Mouse (Mus musculus): ENCODE results near the gene Edar. TPM values are rescaled to one million over a fixed set of nuclear protein-coding genes. Genes with fewer than 3 reads are reported as not detected.
A peak's percentile ranks its signal among the peaks of the same experiment; 100 is the strongest.
"Not testable (repeated sequence)": the region's sequence is repeated elsewhere in the genome, so short reads cannot be mapped to it uniquely, and the experiment has no call there.

Gene Edar
- under 1 TPM; 0.49 to 0.50 TPM for total RNA-seq (2021)

DNA sequence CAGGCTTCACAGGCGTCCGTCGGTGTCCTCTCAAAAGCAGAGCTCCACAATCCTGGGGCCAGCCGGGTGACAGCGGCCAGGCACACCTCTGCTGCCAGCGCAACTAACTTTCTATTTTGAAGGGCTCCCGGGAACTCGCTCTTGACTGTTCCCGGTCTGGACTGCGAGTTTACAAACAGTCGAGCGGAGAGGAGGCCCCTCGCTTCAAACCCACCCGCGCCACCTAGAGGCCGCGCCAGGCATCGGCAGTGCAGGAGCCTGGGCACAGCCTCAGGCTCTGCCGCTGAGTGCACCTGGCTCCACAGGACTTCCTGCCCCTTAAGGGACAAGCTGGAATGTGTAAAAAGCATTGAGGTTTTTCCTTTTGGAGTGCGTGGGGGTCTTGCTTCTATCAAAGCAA lies at the start of gene Edar:
TSS of gene Edar (minus strand) at position 122 of the 400 bp plus-strand sequence.
- DNase-seq (ENCODE audit: low spot score in 2 of 2) = peak; percentile 56 to 72
- intact Hi-C loops (cut with DNase I) = loop anchor here (5.0 to 10.0 kb wide), 2 partner anchors 109 to 113 kb away; no protein-coding TSS in a partner anchor

DNA sequence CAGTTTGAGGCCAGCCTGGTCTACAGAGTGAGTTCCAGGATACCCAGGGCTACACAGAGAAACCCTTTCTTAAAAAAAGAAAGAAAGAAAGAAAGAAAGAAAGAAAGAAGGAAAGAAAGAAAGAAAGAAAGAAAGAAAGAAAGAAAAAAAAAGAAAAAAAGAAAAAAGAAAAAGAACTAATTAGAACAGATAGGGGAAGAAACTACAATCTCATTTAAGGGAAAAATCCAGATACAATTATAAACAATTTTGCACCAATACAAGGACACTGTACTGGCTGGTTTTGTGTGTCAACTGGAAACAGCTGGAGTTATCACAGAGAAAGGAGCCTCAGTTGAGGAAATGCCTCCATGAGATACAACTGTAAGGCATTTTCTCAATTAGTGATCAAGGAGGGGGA lies 42.7 kb upstream of the Edar start, which contains the start of gene Gm17542:
TSS of gene Gm17542 (minus strand) at position 101 of the 400 bp plus-strand sequence.
- DNase-seq (ENCODE audit: low spot score in 2 of 2); intact Hi-C loops (cut with DNase I): not testable (repeated sequence)

DNA sequence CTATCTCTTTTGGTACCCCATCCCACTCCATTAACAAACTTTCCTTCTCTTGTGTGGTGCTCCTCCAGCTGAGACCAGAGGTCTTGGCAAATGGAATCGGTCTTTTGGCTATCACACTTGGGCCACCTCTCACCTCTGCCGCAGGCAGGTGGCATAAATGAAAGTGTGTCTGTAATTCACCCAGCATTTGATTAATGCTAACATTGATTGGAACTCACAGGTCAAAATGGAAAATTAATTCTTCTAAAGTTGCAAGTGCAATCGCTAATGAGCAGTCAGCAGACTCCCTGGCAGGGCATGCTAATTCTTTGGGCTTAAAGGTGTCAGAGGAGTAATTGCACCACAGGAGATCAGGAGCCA lies 39.3 kb upstream of the Edar start:
- DNase-seq (ENCODE audit: low spot score in 2 of 2) = no peak
- intact Hi-C loops (cut with DNase I) = no loop called here

DNA sequence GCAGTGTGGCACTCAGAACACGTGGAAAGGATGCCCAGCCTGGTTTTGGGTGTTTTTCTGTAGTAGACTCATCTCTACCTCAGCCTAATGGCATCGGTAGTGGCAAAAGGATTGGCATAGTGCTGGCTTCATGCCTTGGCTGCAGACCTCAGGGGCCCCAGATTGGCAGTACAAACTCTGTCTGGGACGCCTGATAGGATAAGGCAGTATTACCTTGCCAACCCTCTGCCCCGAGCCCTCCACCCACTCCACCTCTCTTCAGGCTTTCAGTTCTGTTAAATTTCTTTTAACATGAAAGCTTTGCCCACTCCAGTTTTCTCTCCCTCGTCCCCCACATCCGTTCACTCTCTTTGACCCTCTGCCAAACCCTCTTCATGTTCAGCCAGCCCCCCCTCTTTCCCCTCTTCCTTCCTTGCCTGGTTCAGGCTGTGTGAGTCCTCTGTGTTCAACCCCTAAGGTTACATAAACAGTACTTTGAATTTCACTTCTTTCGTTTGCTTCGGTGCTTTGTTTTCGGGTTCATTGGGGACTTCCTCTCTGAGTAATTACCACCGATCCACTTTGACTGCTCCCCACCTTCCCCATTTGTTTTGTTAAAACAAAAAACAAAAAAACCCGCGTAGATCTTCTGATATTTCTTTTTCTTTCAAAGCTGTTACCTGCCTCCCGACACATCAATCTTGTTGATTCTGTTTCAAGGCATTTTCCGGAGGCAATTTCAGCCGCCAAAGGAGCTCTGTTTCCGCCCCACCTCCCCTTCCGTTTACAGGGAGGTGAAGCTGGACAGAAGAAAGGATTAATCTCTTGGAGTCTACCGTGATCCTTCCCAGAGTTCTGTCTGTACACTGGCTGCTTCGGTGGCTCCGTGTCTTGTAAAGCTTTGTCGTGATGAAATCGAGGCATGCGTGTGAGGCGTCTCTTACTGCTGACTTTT lies 38.7 kb upstream of the Edar start:
- no peak for DNase-seq (ENCODE audit: low spot score in 2 of 2)
- intact Hi-C loops (cut with DNase I) = no loop called here

DNA sequence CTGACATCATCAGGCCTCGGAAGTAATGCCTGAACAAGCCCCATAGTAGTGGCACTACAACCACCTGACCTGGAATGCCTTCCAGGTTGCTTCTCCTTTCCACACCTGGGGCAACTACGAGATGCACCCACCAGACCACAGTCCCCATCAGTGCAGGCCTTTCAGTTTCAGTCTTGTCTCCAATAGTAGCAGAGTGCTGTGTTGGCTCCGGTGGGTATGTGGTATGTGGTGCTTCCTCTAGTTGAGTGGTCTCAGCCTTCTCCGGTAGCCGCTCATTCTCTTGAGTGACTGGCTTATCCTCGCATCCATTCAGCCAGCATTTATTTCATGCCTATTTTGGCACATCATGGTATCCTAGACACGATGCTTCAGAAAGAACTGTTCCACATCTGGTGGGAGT lies 37.8 kb upstream of the Edar start:
- intact Hi-C loops (cut with DNase I) = no loop called here
- no peak for DNase-seq (ENCODE audit: low spot score in 2 of 2)

DNA sequence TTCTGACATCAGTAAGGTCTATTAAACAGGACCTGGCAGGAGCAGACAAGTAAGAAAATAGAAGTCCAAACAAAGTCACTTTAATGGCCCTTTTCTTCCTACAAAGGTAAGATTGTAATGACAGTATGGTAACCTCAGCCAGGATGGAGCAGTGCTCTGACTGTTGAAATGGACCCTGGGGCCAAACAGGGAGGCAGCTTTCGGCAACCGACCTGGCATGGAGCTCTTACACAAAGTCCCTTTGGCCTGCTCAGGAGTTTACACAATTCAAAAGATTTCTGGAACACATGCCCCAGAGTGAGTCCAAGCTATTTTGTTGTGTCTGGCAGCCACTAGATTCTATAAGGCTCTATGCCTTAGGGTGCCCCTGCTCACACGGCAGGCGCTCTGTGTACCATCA lies 33.6 kb upstream of the Edar start:
- intact Hi-C loops (cut with DNase I) = no loop called here
- DNase-seq (ENCODE audit: low spot score in 2 of 2) = no peak

DNA sequence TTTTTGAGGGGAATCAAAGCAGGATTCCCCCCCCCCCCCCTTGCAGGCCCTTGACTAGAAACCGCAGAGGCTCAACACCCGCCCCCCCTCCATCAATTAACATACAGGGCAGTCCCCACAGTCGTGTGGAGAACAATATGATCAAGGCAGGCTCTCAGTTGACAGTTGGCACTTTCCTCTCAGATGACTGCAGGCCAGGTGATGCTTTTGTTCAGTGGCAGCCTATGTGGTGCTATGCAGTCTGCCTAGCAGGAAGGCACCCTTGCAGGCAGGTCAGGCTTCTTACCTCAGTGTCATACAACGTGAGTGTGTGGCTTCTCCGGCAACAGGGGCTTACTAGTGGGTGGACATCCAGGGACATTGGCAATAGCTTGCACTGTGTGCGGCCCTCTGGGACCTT lies 25.1 kb upstream of the Edar start:
- intact Hi-C loops (cut with DNase I) = no loop called here
- DNase-seq (ENCODE audit: low spot score in 2 of 2) = no peak

DNA sequence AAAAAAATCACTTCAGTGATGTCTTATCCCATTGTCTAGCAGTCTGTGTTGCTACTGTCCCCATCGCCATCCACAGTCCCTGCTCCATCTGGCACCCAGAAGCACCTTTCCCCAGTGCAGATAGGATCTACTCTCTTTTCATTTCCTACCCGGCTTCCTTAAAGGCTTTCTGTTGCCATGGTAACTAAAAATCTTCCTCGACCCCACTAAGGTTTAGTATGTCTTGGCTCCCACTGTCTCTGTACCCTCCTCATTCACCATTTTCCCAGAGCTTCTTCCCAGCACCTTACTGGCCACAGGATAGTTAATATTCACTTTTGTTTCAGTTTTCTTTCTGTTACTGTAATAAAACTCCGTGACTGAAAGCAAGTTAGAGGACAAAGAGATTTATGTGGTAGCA lies 24.7 kb upstream of the Edar start:
- intact Hi-C loops (cut with DNase I) = no loop called here

DNA sequence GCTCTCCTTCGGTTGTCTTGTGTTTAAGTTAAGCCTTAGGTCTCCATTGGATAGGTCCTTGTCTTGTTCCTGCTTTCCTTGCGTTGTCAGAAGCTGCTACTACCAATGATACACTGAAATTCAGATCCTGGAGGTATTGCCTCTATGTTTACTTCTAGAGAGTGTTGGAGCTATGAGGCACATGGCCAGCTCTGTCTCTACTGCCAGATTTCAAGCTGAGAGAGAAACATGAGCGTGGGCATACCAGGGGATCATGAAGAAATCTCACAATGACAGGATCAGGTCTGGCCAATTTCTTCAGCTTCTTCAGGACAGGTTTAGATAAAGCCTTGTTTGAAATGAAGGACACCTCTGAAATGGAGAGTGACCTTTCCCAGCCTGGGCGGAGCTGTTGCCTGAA lies 23.5 kb upstream of the Edar start:
- no peak for DNase-seq (ENCODE audit: low spot score in 2 of 2)
- intact Hi-C loops (cut with DNase I) = no loop called here

More for the DNA sequence above, 24.7 kb upstream of the Edar start:
- no peak for DNase-seq (ENCODE audit: low spot score in 2 of 2)

DNA sequence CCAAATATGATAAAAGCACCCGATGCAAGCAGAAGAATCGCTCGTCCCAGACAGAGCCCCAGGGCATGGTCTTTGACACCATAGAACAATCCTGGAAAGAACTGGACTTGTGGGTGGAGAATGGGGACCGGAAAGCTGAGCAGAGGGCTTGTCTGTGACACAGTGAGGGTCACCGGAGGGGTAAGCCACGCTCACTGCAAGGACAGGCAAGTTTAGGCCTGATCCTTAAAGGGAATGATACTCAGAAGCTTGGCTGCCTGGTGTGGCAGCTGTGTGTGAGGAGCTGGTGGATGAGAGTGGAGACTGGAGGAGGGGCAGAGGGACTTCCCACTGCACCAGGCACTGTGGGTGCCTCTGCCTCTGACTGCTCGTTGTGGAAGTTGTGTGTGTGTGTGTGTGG lies 15.6 kb upstream of the Edar start:
- DNase-seq (ENCODE audit: low spot score in 2 of 2) = no peak
- intact Hi-C loops (cut with DNase I) = no loop called here

DNA sequence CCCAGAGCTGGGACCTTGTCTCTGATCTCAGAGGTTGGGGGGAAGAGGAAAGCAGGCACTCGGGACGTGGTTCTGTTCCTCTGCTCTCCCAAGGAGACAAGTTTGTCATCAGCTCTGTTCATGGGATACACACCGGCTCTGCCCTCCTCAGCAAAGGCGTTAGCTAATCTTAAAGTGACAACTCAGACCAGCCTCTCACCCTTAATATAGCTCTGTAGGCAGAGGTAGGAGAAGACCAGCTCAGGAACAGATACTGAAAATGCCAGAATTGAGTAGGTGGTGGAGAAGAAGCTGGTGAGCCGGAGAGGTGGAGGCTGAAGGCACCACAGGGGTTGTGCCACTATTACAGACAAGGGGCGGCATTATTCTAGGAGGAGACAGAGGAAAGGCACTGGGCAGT lies 3.8 kb upstream of the Edar start:
- intact Hi-C loops (cut with DNase I) = loop anchor here (5.0 to 10.0 kb wide), 2 partner anchors 106 to 117 kb away; no protein-coding TSS in a partner anchor
- DNase-seq (ENCODE audit: low spot score in 2 of 2) = peak in 1 of 2 experiments; percentile 11

DNA sequence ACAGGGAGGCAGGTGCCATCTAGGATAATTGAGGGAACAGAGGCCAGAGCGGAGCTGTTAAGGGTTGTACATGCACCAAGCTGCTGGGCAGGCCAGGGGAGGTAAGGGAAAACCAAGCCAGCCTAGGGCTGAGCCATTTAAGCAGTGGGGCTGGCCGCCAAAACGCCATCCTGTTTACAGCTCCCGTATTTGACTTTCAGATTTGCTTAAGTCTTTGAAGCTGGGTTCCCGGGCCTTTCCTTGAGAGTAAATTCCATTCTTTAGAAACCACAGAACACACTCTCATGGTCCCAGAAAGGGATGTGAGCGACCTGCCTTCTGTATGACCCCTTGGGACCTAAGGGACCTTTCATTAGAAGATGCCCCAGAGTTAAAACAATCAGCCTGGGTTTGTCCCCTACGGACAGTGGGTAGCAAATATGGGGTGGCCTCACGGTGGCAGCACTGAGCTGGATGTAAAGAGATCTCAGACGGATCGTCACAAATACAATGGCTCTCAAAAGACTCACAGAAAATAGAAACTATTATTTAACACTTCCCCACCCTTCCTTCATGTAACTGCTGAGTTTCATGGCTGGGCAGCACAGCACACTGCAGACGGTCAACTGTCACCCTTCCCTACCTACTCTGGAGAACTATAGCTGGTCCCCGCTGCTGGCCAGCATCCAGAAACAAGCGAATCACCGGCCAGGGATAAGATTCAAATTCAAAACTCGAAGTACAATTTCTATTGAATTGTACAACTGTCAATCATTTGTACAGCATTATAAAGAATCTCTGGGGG lies 2.0 kb downstream of the Edar start:
- peak; percentile 75 to 77 for DNase-seq (ENCODE audit: low spot score in 2 of 2)
- intact Hi-C loops (cut with DNase I) = loop anchor here (2.0 to 10.0 kb wide), 2 partner anchors 45 to 111 kb away; no protein-coding TSS in a partner anchor

DNA sequence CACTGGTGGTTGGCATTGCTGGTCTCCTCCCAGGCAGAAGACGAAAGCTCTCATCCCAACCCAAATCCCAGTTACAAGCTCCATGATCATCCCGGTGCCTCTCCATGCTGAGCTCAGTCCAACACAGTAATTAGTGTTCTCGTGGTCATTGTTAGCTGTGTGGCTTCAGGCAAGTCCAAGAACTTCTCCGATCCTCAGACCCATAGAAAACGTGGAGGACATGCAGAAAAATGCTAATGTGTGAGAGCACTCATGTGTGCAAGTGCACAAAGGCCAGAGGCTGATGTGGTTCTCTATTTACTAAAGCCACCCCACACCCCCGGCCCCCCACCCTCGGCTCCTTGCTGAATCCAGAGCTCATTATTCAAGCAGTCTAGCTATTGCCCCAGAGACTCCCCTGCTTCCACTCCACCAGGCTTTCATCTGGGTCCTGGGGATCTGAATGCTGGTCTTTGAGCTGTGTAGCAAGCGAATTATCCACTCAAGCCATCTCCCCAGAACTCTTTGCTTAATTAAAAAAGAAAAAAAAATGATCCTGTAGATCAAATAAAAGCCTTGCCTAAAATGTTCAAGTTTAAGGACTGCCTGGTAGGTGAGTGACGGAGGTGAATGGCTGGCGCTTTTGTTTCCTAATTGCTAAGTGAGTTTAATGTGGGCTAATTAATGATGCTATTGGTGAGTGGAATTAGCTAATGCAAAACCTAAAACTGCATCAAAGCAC lies 2.7 kb downstream of the Edar start:
- DNase-seq (ENCODE audit: low spot score in 2 of 2) = no peak
- intact Hi-C loops (cut with DNase I) = loop anchor here (2.0 to 10.0 kb wide), 2 partner anchors 44 to 112 kb away; no protein-coding TSS in a partner anchor

DNA sequence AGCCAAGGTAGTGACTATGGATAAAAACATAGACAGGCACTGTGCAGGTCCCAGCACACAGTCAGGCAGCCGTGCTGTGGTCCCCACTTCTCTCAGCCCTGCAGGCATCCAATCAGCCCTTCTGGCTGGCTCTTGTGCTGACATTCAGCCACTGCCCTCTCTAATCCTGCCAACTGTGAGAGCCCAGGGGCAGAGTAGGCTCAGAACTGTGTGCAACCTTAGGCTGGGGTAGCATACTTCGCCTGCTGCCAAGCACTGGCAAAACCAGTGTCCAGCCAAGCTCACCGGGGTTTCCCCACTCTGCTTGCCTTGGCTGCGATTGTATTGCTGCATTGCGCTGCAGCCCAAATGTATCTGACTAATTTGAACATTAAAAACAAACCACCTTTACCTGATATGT lies 11.6 kb downstream of the Edar start:
- intact Hi-C loops (cut with DNase I) = no loop called here
- DNase-seq (ENCODE audit: low spot score in 2 of 2) = no peak

DNA sequence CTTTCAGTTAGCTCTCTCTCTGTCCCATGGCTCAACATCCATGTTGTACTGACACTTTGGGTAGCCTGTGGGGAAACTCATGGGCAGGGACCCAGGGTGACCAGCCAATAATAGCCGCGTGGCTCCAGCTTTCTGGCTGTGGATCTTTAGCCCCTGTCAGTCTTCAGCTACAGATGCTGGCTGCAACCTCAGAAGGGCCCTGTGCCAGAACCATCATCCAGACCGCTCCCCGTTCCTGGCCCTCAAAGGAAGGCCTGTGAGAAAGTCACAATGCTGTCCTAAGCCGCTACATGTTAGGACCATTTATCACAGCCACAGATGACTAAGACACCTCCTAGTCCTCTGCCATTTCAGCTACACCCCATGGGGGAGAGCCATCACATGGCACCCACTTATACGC lies 12.0 kb downstream of the Edar start:
- DNase-seq (ENCODE audit: low spot score in 2 of 2) = no peak
- intact Hi-C loops (cut with DNase I) = no loop called here

DNA sequence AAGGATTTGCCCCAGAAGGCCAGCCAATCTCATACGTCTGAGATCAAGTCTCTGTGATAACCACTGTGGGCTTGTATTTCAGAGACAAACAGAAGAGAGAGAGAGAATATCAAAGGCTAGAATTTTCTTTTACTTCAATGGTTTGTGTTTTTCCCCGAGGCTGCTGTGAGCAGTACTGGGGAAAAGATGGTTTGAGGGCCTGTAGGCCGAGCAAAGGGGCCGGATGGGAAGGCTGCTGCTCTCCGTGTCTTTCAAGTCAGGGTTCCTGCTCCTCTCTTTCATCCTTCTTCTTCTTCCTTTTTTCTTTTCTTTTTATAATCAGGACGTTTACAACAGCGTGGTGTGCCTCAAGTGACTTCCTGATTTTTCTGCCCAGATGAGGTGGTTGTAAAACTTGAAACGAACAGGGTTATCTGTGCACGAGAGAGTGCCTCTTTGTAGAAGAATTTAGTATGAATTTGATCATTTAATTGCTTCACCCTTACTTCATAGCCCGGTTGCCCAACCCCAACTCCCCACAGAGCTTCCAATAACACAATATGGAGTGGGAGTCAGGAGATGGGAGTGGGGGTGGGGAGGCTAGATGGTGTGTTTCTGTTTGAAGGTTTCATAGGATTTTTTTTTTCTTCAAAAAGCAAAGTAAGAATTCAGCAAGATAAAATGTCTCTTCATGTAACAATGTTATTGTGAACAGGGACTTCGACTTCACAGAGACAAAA lies 16.0 kb downstream of the Edar start:
- intact Hi-C loops (cut with DNase I) = no loop called here
- DNase-seq (ENCODE audit: low spot score in 2 of 2) = no peak

DNA sequence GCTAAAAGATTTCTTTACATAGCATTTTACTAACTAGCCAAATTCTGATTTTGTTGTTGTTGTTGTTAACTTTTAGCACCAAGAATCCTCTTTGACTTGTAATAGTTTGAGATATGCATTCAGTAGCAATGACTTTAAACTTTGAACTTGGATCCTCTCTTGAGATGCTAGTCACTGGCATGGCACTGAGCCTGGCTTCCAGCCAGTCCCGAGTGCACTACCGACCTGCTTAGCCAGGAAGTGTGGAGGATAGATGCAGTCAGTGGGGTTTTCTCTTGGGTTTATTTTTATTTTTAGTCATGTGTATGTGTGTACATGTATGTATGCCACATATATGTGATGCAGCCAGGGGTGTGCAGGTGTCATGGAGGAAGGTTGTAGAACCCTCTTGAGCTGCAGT lies 17.7 kb downstream of the Edar start:
- intact Hi-C loops (cut with DNase I) = no loop called here
- DNase-seq (ENCODE audit: low spot score in 2 of 2) = no peak

DNA sequence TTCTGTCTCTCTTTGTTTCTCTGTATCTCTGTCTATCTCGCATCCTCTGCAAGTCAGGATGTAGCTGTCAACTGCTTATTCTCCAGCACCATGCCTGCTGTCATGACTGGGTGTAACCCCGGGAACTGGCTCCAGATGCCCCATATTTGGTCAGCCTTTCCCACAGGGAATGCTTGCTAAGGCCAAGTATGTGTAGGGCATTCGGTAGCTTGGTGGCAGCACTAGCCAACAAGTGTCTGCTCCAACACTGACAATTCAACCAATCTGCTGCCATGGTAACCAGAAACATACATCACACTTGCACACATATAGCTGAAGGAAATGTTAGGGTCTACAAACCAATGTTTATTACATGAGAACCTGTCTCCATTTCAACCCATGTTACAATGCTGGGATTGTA lies 21.8 kb downstream of the Edar start:
- DNase-seq (ENCODE audit: low spot score in 2 of 2) = no peak
- intact Hi-C loops (cut with DNase I) = no loop called here

Measured in left cerebral cortex, postnatal 36 days (tissue).